Mouse (Mus musculus) cortical plate, adult 2 months (tissue): ENCODE data around the gene Fars2.

Source experiments
- CTCF ChIP-seq: fragments of 200-500 bp; IDR thresholded peaks from 2 replicates; pipeline ENCODE4 v1.5.1; 2011; ENCODE audit warnings: mild to moderate bottlenecking, control low read depth, low read length; ENCODE audit not compliant: insufficient read depth; ENCODE audit errors: extremely low read depth
- POLR2A ChIP-seq: fragments of 200-500 bp; IDR thresholded peaks from 2 replicates; pipeline ENCODE4 v1.6.1; 2011; ENCODE audit warnings: mild to moderate bottlenecking, low read length, control low read depth; ENCODE audit not compliant: insufficient read depth; ENCODE audit errors: extremely low read depth

DNA sequence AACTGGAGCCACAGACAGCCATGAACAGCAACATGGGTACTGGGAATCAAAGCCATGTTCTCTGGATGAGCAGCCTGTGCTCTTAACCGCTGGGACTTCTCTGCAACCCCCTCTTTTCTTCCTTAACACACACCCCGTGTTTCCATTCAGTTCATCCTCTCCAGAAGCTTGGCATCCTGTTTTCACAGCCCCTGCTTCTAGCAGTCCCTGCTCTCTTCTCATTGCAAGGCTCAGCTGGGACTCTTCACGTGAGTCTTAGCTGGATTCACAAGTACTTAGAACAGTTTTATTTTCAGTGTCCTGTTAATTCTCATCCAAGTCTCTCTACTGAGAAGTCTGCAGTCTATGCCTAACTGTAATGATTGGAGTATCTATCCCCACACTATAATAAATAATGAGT lies 334.2 kb downstream of the Fars2 start:
- TF ChIP-seq CTCF (no peak), POLR2A (no peak)
